Mouse (Mus musculus) adrenal gland, adult 2 months (tissue): ENCODE measurements around the gene Pllp. TPM values are rescaled to one million over a fixed set of nuclear protein-coding genes. Genes with fewer than 3 reads are reported as not detected.

Experiments
- DNase-seq: peaks from one replicate; pipeline ENCODE4 v3.0.0; 2021
- polyA plus RNA-seq: library from polyadenylated mRNA; depleted of rRNA; stranded (reverse); fragments of >200 nt; gene quantifications from 2 replicates; pipeline ENCODE4 v1.2.3, GENCODE M21; 2012; rRNA removed
- total RNA-seq, 2 experiments: library from RNA; stranded (reverse); gene quantifications; 2 replicates each; pipeline ENCODE4 v1.2.3; 2021

Gene Pllp
- total and polyA plus RNA-seq, 3 experiments, result 0.49 to 1.5 (median 1.1) TPM

- no peak for DNase-seq
Measured at GRCm38 (mm10) chr8:94652951-94653350, 43.1 kb downstream of the Pllp start.

- no peak for DNase-seq
Measured at GRCm38 (mm10) chr8:94649496-94649895, 46.6 kb downstream of the Pllp start.

DNA sequence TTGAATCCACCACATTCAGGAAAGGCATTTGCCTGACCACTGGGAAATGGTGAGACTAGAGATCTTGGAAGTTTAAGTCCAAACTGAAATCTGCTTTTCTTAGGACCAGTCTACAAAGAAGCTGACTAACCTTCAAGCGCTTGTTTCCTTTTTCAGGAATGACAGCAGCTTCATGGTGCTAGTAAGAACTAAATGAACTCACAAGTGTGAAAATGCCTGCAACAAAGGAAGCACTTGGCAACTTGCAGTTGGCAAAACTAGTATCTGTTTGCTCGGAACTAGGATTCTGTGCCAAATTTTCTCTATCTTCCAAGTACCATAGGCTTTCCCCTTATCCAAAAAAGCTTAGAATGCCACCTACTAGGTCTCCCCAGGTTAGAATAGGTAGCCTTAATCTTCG lies 49.9 kb downstream of the Pllp start:
- DNase-seq, result no peak

- no peak for DNase-seq
Measured at GRCm38 (mm10) chr8:94645202-94645601, 50.9 kb downstream of the Pllp start.

- DNase-seq, result no peak
Measured at GRCm38 (mm10) chr8:94641938-94642337, 54.1 kb downstream of the Pllp start.

- DNase-seq, result peak; percentile 54
Measured at GRCm38 (mm10) chr8:94641183-94641582, 54.9 kb downstream of the Pllp start.

- no peak for DNase-seq
Measured at GRCm38 (mm10) chr8:94634211-94634610, 61.9 kb downstream of the Pllp start.

- DNase-seq, result no peak
Measured at GRCm38 (mm10) chr8:94633564-94634194, 62.4 kb downstream of the Pllp start.

Other genes with a start within 250 kb of the Pllp start
- 10 to 100 TPM; 17.2 to 26.0 TPM for gene Cpne2, start 163.3 kb downstream of the Pllp start, total RNA-seq
- gene Cpne2, start 163.3 kb downstream of the Pllp start, polyA plus RNA-seq, result 82.7 and 87.2 TPM in 2 replicates
- gene Rspry1, start 94.3 kb downstream of the Pllp start, total RNA-seq, result 10 to 100 TPM; 18.6 to 25.3 TPM
- 3.7 and 4.0 TPM in 2 replicates for gene Rspry1, start 94.3 kb downstream of the Pllp start, polyA plus RNA-seq
- gene Fam192a, start 94.3 kb downstream of the Pllp start, total RNA-seq, result 10 to 100 TPM; 37.2 to 48.4 TPM
- 20.5 and 31.9 TPM in 2 replicates for gene Fam192a, start 94.3 kb downstream of the Pllp start, polyA plus RNA-seq
- gene Arl2bp, start 29.7 kb downstream of the Pllp start, total RNA-seq, result 10 to 100 TPM; 86.3 to 88.6 TPM
- gene Arl2bp, start 29.7 kb downstream of the Pllp start, polyA plus RNA-seq, result 91.9 and 92.2 TPM in 2 replicates
- not detected for gene Ccl22, start 49.3 kb upstream of the Pllp start, total RNA-seq
- 0.44 and 0.55 TPM in 2 replicates for gene Ccl22, start 49.3 kb upstream of the Pllp start, polyA plus RNA-seq
- gene Cx3cl1, start 75.7 kb upstream of the Pllp start, total RNA-seq, result 10 to 100 TPM; 29.3 to 48.2 TPM
- gene Cx3cl1, start 75.7 kb upstream of the Pllp start, polyA plus RNA-seq, result 116 and 153 TPM in 2 replicates
- 1 to 10 TPM in 1 of 2 experiments, not detected in 1; 1.7 TPM for gene Ccl17, start 114.2 kb upstream of the Pllp start, total RNA-seq
- gene Ccl17, start 114.2 kb upstream of the Pllp start, polyA plus RNA-seq, result 0.36 TPM in 1 of 2 replicates, not detected in the other
- 100 to 1,000 TPM; 186 to 208 TPM for gene Coq9, start 142.0 kb upstream of the Pllp start, total RNA-seq
- 538 and 543 TPM in 2 replicates for gene Coq9, start 142.0 kb upstream of the Pllp start, polyA plus RNA-seq
- 100 to 1,000 TPM in 1 of 2 experiments, 10 to 100 TPM in 1; 81.5 to 123 TPM for gene Ciapin1, start 142.1 kb upstream of the Pllp start, total RNA-seq
- 118 and 146 TPM in 2 replicates for gene Ciapin1, start 142.1 kb upstream of the Pllp start, polyA plus RNA-seq
- 10 to 100 TPM; 54.5 to 68.0 TPM for gene Polr2c, start 161.2 kb upstream of the Pllp start, total RNA-seq
- 52.0 and 66.6 TPM in 2 replicates for gene Polr2c, start 161.2 kb upstream of the Pllp start, polyA plus RNA-seq
- gene Dok4, start 180.1 kb upstream of the Pllp start, total RNA-seq, result 10 to 100 TPM in 1 of 2 experiments, 1 to 10 TPM in 1; 5.8 to 12.4 TPM
- gene Dok4, start 180.1 kb upstream of the Pllp start, polyA plus RNA-seq, result 13.0 and 18.2 TPM in 2 replicates
- gene Ccdc102a, start 221.8 kb upstream of the Pllp start, total RNA-seq, result 10 to 100 TPM in 1 of 2 experiments, 1 to 10 TPM in 1; 7.3 to 12.5 TPM
- gene Ccdc102a, start 221.8 kb upstream of the Pllp start, polyA plus RNA-seq, result 16.5 and 20.4 TPM in 2 replicates
- gene Adgrg5, start 227.4 kb upstream of the Pllp start, total RNA-seq, result 1 to 10 TPM; 1.1 to 1.3 TPM
- 1.8 and 2.0 TPM in 2 replicates for gene Adgrg5, start 227.4 kb upstream of the Pllp start, polyA plus RNA-seq